Mouse (Mus musculus) liver, embryonic 15.5 days (tissue): ENCODE results near the gene Crisp2. TPM values are rescaled to one million over a fixed set of nuclear protein-coding genes. Genes with fewer than 3 reads are reported as not detected.
"Not testable (repeated sequence)": the region's sequence is repeated elsewhere in the genome, so short reads cannot be mapped to it uniquely, and the experiment has no call there.

ENCODE experiments used
- ATAC-seq: fragments of 200-750 bp; cut with Nextera tagmentation; 2 replicates; pipeline ENCODE4 v1.8.0; 2017; ENCODE audit warnings: moderate number of reproducible peaks, mild to moderate bottlenecking, moderate library complexity; ENCODE audit not compliant: insufficient read depth
- H3K27ac ChIP-seq: fragments of 300-500 bp; sonication (generic); replicated peaks from 2 replicates; pipeline ENCODE4 v1.5.1; 2015; ENCODE audit warnings: mild to moderate bottlenecking, inconsistent platforms
- H3K27me3 ChIP-seq: fragments of 300-500 bp; sonication (generic); 2 replicates; pipeline ENCODE4 v1.6.1; 2015; ENCODE audit warnings: mild to moderate bottlenecking, inconsistent platforms
- H3K36me3 ChIP-seq: fragments of 300-500 bp; sonication (generic); replicated peaks from 2 replicates; pipeline ENCODE4 v1.6.1; 2015; ENCODE audit warnings: moderate library complexity, mild to moderate bottlenecking, inconsistent platforms
- H3K4me1 ChIP-seq: fragments of 300-500 bp; sonication (generic); replicated peaks from 2 replicates; pipeline ENCODE4 v1.6.1; 2015; ENCODE audit warnings: inconsistent platforms
- H3K4me2 ChIP-seq: fragments of 300-500 bp; sonication (generic); 2 replicates; pipeline ENCODE4 v1.6.1; 2015; ENCODE audit warnings: moderate library complexity, mild to moderate bottlenecking, inconsistent platforms
- H3K4me3 ChIP-seq: fragments of 300-500 bp; sonication (generic); replicated peaks from 2 replicates; pipeline ENCODE4 v1.5.1; 2015; ENCODE audit warnings: mild to moderate bottlenecking, inconsistent platforms
- H3K9ac ChIP-seq: fragments of 300-500 bp; sonication (generic); 2 replicates; pipeline ENCODE4 v1.6.1; 2015; ENCODE audit warnings: moderate library complexity, mild to moderate bottlenecking, inconsistent platforms
- H3K9me3 ChIP-seq: fragments of 300-500 bp; sonication (generic); replicated peaks from 2 replicates; pipeline ENCODE4 v1.6.1; 2016; ENCODE audit warnings: inconsistent platforms
- WGBS: fragments of 180-500 bp; shearing (Covaris S2); methylation state at CpG from one replicate; pipeline ENCODE4 v1.1.7; 2015; ENCODE audit warnings: mixed read lengths; ENCODE audit not compliant: insufficient replicate concordance; 5-methylcytosine and 5-hydroxymethylcytosine counted together
- polyA plus RNA-seq: library from polyadenylated mRNA; unstranded; fragments of >200 nt; fragmentation: Nextera tagmentation; extraction: Ambion mirVana; gene quantifications from 2 replicates; pipeline ENCODE4 v1.2.1, GENCODE M21; 2015

The Crisp2 gene
- polyA plus RNA-seq, 1 experiment from 2014 or later: 0.12 TPM

GRCm38 (mm10) chr17:40808071-40808470 lies 1.3 kb upstream of the Crisp2 start:
- H3K27ac ChIP-seq: peak overlapping the region; percentile 85
- no peaks in the 10 kb centered on the region for H3K9me3 ChIP-seq
- peak overlapping the region; percentile 29 for H3K4me2 ChIP-seq

GRCm38 (mm10) chr17:40806550-40806949 lies 253 bp downstream of the Crisp2 start:
- ATAC-seq: peak; percentile 97
- H3K27me3 ChIP-seq: no peaks in the 10 kb centered on the region
- H3K9ac ChIP-seq: no peak overlapping the region
- H3K36me3 ChIP-seq: no peaks in the 10 kb centered on the region
- H3K4me3 ChIP-seq: peak overlapping the region; percentile 35
- peaks cover 42% of the 10 kb centered on the region for H3K4me1 ChIP-seq
- no peaks in the 10 kb centered on the region for H3K9me3 ChIP-seq
- H3K4me2 ChIP-seq: peak overlapping the region; percentile 66
- H3K27ac ChIP-seq: peak overlapping the region; percentile 93
- 0% methylated on average over 3 of the region's 3 CpGs for WGBS

More at GRCm38 (mm10) chr17:40808071-40808470, 1.3 kb upstream of the Crisp2 start:
- Histone ChIP-seq H3K4me1 (peaks cover 42% of the 10 kb centered on the region), H3K4me3 (no peak overlapping the region), H3K9ac (no peak overlapping the region), H3K27me3 (no peaks in the 10 kb centered on the region), H3K36me3 (no peaks in the 10 kb centered on the region)
- no peak for ATAC-seq

GRCm38 (mm10) chr17:40802707-40803340 lies 4.0 kb downstream of the Crisp2 start:
- 0 out of 2 replicates have a peak overlapping the region, but pooled peaks have one; percentile 1 for H3K27ac ChIP-seq
- no peak for ATAC-seq
- H3K4me2 ChIP-seq: no peak overlapping the region
- no peak overlapping the region for H3K9ac ChIP-seq
- H3K4me1 ChIP-seq: peaks cover 20% of the 10 kb centered on the region
- no peak overlapping the region for H3K4me3 ChIP-seq
- no peaks in the 10 kb centered on the region for H3K36me3 ChIP-seq
- H3K27me3 ChIP-seq: no peaks in the 10 kb centered on the region
- no peaks in the 10 kb centered on the region for H3K9me3 ChIP-seq
- 74% methylated on average over 3 of the region's 3 CpGs for WGBS

GRCm38 (mm10) chr17:40793921-40794854 lies 12.6 kb downstream of the Crisp2 start:
- Histone ChIP-seq H3K27ac (peak overlapping the region; percentile 51; the same call in 1 of the 2 replicates), H3K4me1 (peaks cover 11% of the 10 kb centered on the region), H3K36me3 (no peaks in the 10 kb centered on the region), H3K9ac (no peak overlapping the region), H3K9me3 (no peaks in the 10 kb centered on the region), H3K4me2 (peak overlapping the region; percentile 51), H3K27me3 (no peaks in the 10 kb centered on the region), H3K4me3 (peak overlapping the region; percentile 26; the same call in 1 of the 2 replicates)
- WGBS: 37% methylated on average over 20 of the region's 20 CpGs
- peak; percentile 92 for ATAC-seq

- ATAC-seq: no peak
- Histone ChIP-seq H3K9me3 (no peaks in the 10 kb centered on the region), H3K27ac (no peak overlapping the region), H3K4me3 (no peak overlapping the region), H3K4me2 (no peak overlapping the region), H3K9ac (no peak overlapping the region), H3K36me3 (no peaks in the 10 kb centered on the region), H3K27me3 (no peaks in the 10 kb centered on the region), H3K4me1 (peaks cover 11% of the 10 kb centered on the region)
Measured at GRCm38 (mm10) chr17:40789877-40790276, 16.9 kb downstream of the Crisp2 start.

- Histone ChIP-seq H3K9ac (no peak overlapping the region), H3K36me3 (no peaks in the 10 kb centered on the region), H3K4me2 (no peak overlapping the region), H3K9me3 (no peaks in the 10 kb centered on the region), H3K4me3 (no peak overlapping the region), H3K27me3 (no peaks in the 10 kb centered on the region), H3K4me1 (no peaks in the 10 kb centered on the region), H3K27ac (no peak overlapping the region)
- ATAC-seq: no peak
- 47% methylated on average over 1 of the region's 1 CpGs for WGBS
Measured at GRCm38 (mm10) chr17:40767120-40767519, 39.7 kb downstream of the Crisp2 start.

GRCm38 (mm10) chr17:40763662-40764061 lies 43.1 kb downstream of the Crisp2 start:
- no peak overlapping the region for H3K4me2 ChIP-seq
- no peak overlapping the region for H3K27ac ChIP-seq
- H3K9ac ChIP-seq: no peak overlapping the region
- no peak for ATAC-seq
- no peaks in the 10 kb centered on the region for H3K27me3 ChIP-seq
- H3K36me3 ChIP-seq: no peaks in the 10 kb centered on the region
- no peaks in the 10 kb centered on the region for H3K9me3 ChIP-seq
- no peak overlapping the region for H3K4me3 ChIP-seq
- no peaks in the 10 kb centered on the region for H3K4me1 ChIP-seq
- WGBS: 55% methylated on average over 4 of the region's 4 CpGs

GRCm38 (mm10) chr17:40731724-40732123 lies 75.1 kb downstream of the Crisp2 start:
- WGBS: 28% methylated on average over 4 of the region's 4 CpGs
- ATAC-seq: no peak
- Histone ChIP-seq H3K36me3 (no peaks in the 10 kb centered on the region), H3K27me3 (no peaks in the 10 kb centered on the region), H3K4me3 (no peak overlapping the region), H3K4me2 (no peak overlapping the region), H3K9ac (no peak overlapping the region), H3K4me1 (no peaks in the 10 kb centered on the region), H3K27ac (no peak overlapping the region), H3K9me3 (no peaks in the 10 kb centered on the region)

GRCm38 (mm10) chr17:40731296-40731695 lies 75.5 kb downstream of the Crisp2 start:
- no peak overlapping the region for H3K9ac ChIP-seq
- no peak overlapping the region for H3K27ac ChIP-seq
- no peak overlapping the region for H3K4me3 ChIP-seq
- H3K36me3 ChIP-seq: no peaks in the 10 kb centered on the region
- no peak overlapping the region for H3K4me2 ChIP-seq
- WGBS: 42% methylated on average over 2 of the region's 2 CpGs
- no peaks in the 10 kb centered on the region for H3K4me1 ChIP-seq
- H3K9me3 ChIP-seq: no peaks in the 10 kb centered on the region
- ATAC-seq: no peak
- H3K27me3 ChIP-seq: no peaks in the 10 kb centered on the region

- Histone ChIP-seq H3K27ac (no peak within 1 kb of the TSS), H3K9me3 (no peaks in the 10 kb centered on the region), H3K4me3 (no peak within 1 kb of the TSS), H3K36me3 (no peaks in the 10 kb centered on the region), H3K9ac (no peak within 1 kb of the TSS), H3K27me3 (no peaks in the 10 kb centered on the region), H3K4me1 (no peaks in the 10 kb centered on the region), H3K4me2 (no peak within 1 kb of the TSS)
- no peak for ATAC-seq
- WGBS: 63% methylated on average over 2 of the region's 2 CpGs
Measured at GRCm38 (mm10) chr17:40726820-40727219, 80.0 kb downstream of the Crisp2 start, which contains the start of gene Esp1. Esp1 (plus strand) TSS chr17:40727120.

- H3K4me2 ChIP-seq, H3K9ac ChIP-seq, H3K4me3 ChIP-seq, H3K4me1 ChIP-seq, H3K27ac ChIP-seq, ATAC-seq, H3K36me3 ChIP-seq, H3K9me3 ChIP-seq, H3K27me3 ChIP-seq: not testable (repeated sequence)
Measured at GRCm38 (mm10) chr17:40717055-40717454, 89.7 kb downstream of the Crisp2 start.
